Mouse (Mus musculus): Measurements from ENCODE around the gene Olfr643. TPM values are rescaled to one million over a fixed set of nuclear protein-coding genes. Genes with fewer than 3 reads are reported as not detected.

Gene Olfr643
- polyA plus RNA-seq, 2 experiments, result not detected

GRCm38 (mm10) chr7:104103913-104104756 lies 33.1 kb downstream of the Olfr643 start:
- H3K4me2 ChIP-seq (replicated peaks; ENCODE audit: low read depth, low read length, severe bottlenecking), result no peak overlapping the region
- 37% methylated on average over 4 of the region's 4 CpGs for WGBS
- H3K27me3 ChIP-seq (ENCODE audit: control insufficient read depth, insufficient read depth, low read length), result no peaks in the 10 kb centered on the region
- H3K36me3 ChIP-seq (ENCODE audit: control insufficient read depth, insufficient read depth, low read length), result no peaks in the 10 kb centered on the region
- H3K9ac ChIP-seq (ENCODE audit: low read depth, low read length, severe bottlenecking), result no peak overlapping the region
- ATAC-seq (ENCODE audit: low FRiP score, low read depth), result no peak
- no peak for DNase-seq (ENCODE audit: low spot score)
- no peak overlapping the region for H3K27ac ChIP-seq (replicated peaks; ENCODE audit: low read depth, low read length)
- H3K4me3 ChIP-seq (replicated peaks; ENCODE audit: low read length), result no peak overlapping the region
- no peaks in the 10 kb centered on the region for H3K4me1 ChIP-seq (ENCODE audit: control insufficient read depth, insufficient read depth, low read length)
- TF ChIP-seq POLR2A (IDR thresholded peaks at IDR 0.05; ENCODE audit: borderline replicate concordance, extremely low read depth, insufficient read depth, insufficient read length), result no peak
- no peaks in the 10 kb centered on the region for H3K9me3 ChIP-seq (ENCODE audit: control insufficient read depth, low read length)

GRCm38 (mm10) chr7:104085365-104085764 lies 51.8 kb downstream of the Olfr643 start, which contains the start of gene Olfr645:
Gene Olfr645, minus strand, starts transcription at chr7:104085465.
- Histone ChIP-seq H3K36me3 (ENCODE audit: control insufficient read depth, insufficient read depth, low read length) (no peaks in the 10 kb centered on the region), H3K4me1 (ENCODE audit: control insufficient read depth, insufficient read depth, low read length) (no peaks in the 10 kb centered on the region), H3K4me2 (replicated peaks; ENCODE audit: low read depth, low read length, severe bottlenecking) (no peak within 1 kb of the TSS), H3K4me3 (replicated peaks; ENCODE audit: low read length) (no peak within 1 kb of the TSS), H3K27me3 (ENCODE audit: control insufficient read depth, insufficient read depth, low read length) (no peaks in the 10 kb centered on the region), H3K9me3 (ENCODE audit: control insufficient read depth, low read length) (no peaks in the 10 kb centered on the region), H3K27ac (replicated peaks; ENCODE audit: low read depth, low read length) (no peak within 1 kb of the TSS), H3K9ac (ENCODE audit: low read depth, low read length, severe bottlenecking) (no peak within 1 kb of the TSS)
- 76% methylated on average over 1 of the region's 1 CpGs for WGBS
- ATAC-seq (ENCODE audit: low FRiP score, low read depth) (no peak), DNase-seq (ENCODE audit: low spot score) (no peak)
- TF ChIP-seq POLR2A (IDR thresholded peaks at IDR 0.05; ENCODE audit: borderline replicate concordance, extremely low read depth, insufficient read depth, insufficient read length), result no peak

GRCm38 (mm10) chr7:104071769-104072168 lies 65.4 kb downstream of the Olfr643 start, which contains the start of gene Olfr644:
Gene Olfr644, minus strand, starts transcription at chr7:104071869.
- no peak within 1 kb of the TSS for H3K4me2 ChIP-seq (replicated peaks; ENCODE audit: low read depth, low read length, severe bottlenecking)
- no peaks in the 10 kb centered on the region for H3K36me3 ChIP-seq (ENCODE audit: control insufficient read depth, insufficient read depth, low read length)
- ATAC-seq (ENCODE audit: low FRiP score, low read depth), result no peak
- H3K9ac ChIP-seq (ENCODE audit: low read depth, low read length, severe bottlenecking), result no peak within 1 kb of the TSS
- H3K9me3 ChIP-seq (ENCODE audit: control insufficient read depth, low read length), result no peaks in the 10 kb centered on the region
- no peak for DNase-seq (ENCODE audit: low spot score)
- H3K27me3 ChIP-seq (ENCODE audit: control insufficient read depth, insufficient read depth, low read length), result no peaks in the 10 kb centered on the region
- 75% methylated on average over 2 of the region's 2 CpGs for WGBS
- no peak for TF ChIP-seq POLR2A (IDR thresholded peaks at IDR 0.05; ENCODE audit: borderline replicate concordance, extremely low read depth, insufficient read depth, insufficient read length)
- no peak within 1 kb of the TSS for H3K4me3 ChIP-seq (replicated peaks; ENCODE audit: low read length)
- H3K4me1 ChIP-seq (ENCODE audit: control insufficient read depth, insufficient read depth, low read length), result no peaks in the 10 kb centered on the region
- no peak within 1 kb of the TSS for H3K27ac ChIP-seq (replicated peaks; ENCODE audit: low read depth, low read length)

GRCm38 (mm10) chr7:104061345-104061744 lies 75.9 kb downstream of the Olfr643 start, which contains the start of gene 4930516K23Rik:
Gene 4930516K23Rik, minus strand, starts transcription at chr7:104061445.
- Histone ChIP-seq H3K36me3 (ENCODE audit: control insufficient read depth, insufficient read depth, low read length) (no peaks in the 10 kb centered on the region), H3K9me3 (ENCODE audit: control insufficient read depth, low read length) (no peaks in the 10 kb centered on the region), H3K27ac (replicated peaks; ENCODE audit: low read depth, low read length) (no peak within 1 kb of the TSS), H3K9ac (ENCODE audit: low read depth, low read length, severe bottlenecking) (no peak within 1 kb of the TSS), H3K4me2 (replicated peaks; ENCODE audit: low read depth, low read length, severe bottlenecking) (no peak within 1 kb of the TSS), H3K4me3 (replicated peaks; ENCODE audit: low read length) (no peak within 1 kb of the TSS), H3K4me1 (ENCODE audit: control insufficient read depth, insufficient read depth, low read length) (no peaks in the 10 kb centered on the region), H3K27me3 (ENCODE audit: control insufficient read depth, insufficient read depth, low read length) (no peaks in the 10 kb centered on the region)
- DNase-seq (ENCODE audit: low spot score), result no peak
- no peak for TF ChIP-seq POLR2A (IDR thresholded peaks at IDR 0.05; ENCODE audit: borderline replicate concordance, extremely low read depth, insufficient read depth, insufficient read length)
- 54% methylated on average over 2 of the region's 2 CpGs for WGBS
- no peak for ATAC-seq (ENCODE audit: low FRiP score, low read depth)

GRCm38 (mm10) chr7:104059215-104059614 lies 78.0 kb downstream of the Olfr643 start:
- 78% methylated on average over 1 of the region's 1 CpGs for WGBS
- Histone ChIP-seq H3K4me1 (ENCODE audit: control insufficient read depth, insufficient read depth, low read length) (no peaks in the 10 kb centered on the region), H3K4me2 (replicated peaks; ENCODE audit: low read depth, low read length, severe bottlenecking) (no peak overlapping the region), H3K9ac (ENCODE audit: low read depth, low read length, severe bottlenecking) (no peak overlapping the region), H3K36me3 (ENCODE audit: control insufficient read depth, insufficient read depth, low read length) (no peaks in the 10 kb centered on the region), H3K4me3 (replicated peaks; ENCODE audit: low read length) (no peak overlapping the region), H3K27ac (replicated peaks; ENCODE audit: low read depth, low read length) (no peak overlapping the region), H3K27me3 (ENCODE audit: control insufficient read depth, insufficient read depth, low read length) (no peaks in the 10 kb centered on the region), H3K9me3 (ENCODE audit: control insufficient read depth, low read length) (no peaks in the 10 kb centered on the region)
- ATAC-seq (ENCODE audit: low FRiP score, low read depth), result no peak
- no peak for TF ChIP-seq POLR2A (IDR thresholded peaks at IDR 0.05; ENCODE audit: borderline replicate concordance, extremely low read depth, insufficient read depth, insufficient read length)
- DNase-seq (ENCODE audit: low spot score), result no peak

Data from limb, embryonic 14.5 days (tissue).